In genomic region chr16:93576412-93577082, GRCm38 (mm10) we compare ENCODE assay signal across 8 mouse cellular contexts. TPM values are rescaled to one million over a fixed set of nuclear protein-coding genes. Genes with fewer than 3 reads are reported as not detected.
DNase-seq lines count a peak whose midpoint lies in the region; ATAC-seq lines count a peak whose summit lies in the region.

No protein-coding gene starts in this region.

- peak; percentile 73 for ATAC-seq in megakaryocyte, adult 5-6 weeks (ENCODE audit: poor library complexity, severe bottlenecking)

- DNase-seq in MEL-GATA-1-ER (ENCODE audit: extremely low read depth, low read depth) = peak; percentile 26
- DNase-seq in brain, embryonic 18.5 days (ENCODE audit: low read depth, low spot score) = peak; percentile 24
- peak; percentile 59 for DNase-seq in fibroblast of lung, adult 2 months (ENCODE audit: low read depth)
- DNase-seq in heart, postnatal 4 days = peak; percentile 87
- DNase-seq in layer of hippocampus, adult 9-11 months = peak; percentile 53
- peak; percentile 88 for DNase-seq in right cerebral cortex, postnatal 14 days
- DNase-seq in urinary bladder, postnatal 10 days (ENCODE audit: low spot score) = peak; percentile 62

RNA-seq across cellular contexts. Expression of gene Setd4, which starts 27.3 kb away (rescaled TPM):
- 1 to 10 TPM; 2.0 to 2.3 TPM for total RNA-seq in heart, postnatal 4 days (2021)
- 3.9 and 6.7 TPM in 2 replicates for total RNA-seq in megakaryocyte, adult 5-6 weeks (2015)
- 1.9 and 2.7 TPM in 2 replicates for total RNA-seq in megakaryocyte, adult 5-6 weeks (2017)

RNA-seq across cellular contexts. Expression of gene Cbr1, which starts 29.1 kb away (rescaled TPM):
- total RNA-seq in heart, postnatal 4 days (2021) = 10 to 100 TPM; 25.9 to 26.2 TPM
- total RNA-seq in megakaryocyte, adult 5-6 weeks (2015) = 3.2 and 4.8 TPM in 2 replicates
- 4.8 and 6.6 TPM in 2 replicates for total RNA-seq in megakaryocyte, adult 5-6 weeks (2017)

RNA-seq across cellular contexts. Expression of gene Gm5678, which starts 51.4 kb away (rescaled TPM):
- 1 to 10 TPM in 1 of 2 experiments, under 1 TPM in 1; 0.62 to 1.5 TPM for total RNA-seq in heart, postnatal 4 days (2021)
- not detected in 2 replicates for total RNA-seq in megakaryocyte, adult 5-6 weeks (2015)
- not detected in 2 replicates for total RNA-seq in megakaryocyte, adult 5-6 weeks (2017)

Comparison
In these comparisons a context has a peak if more than half of its experiments do, and no peak if none do; other contexts are left out.
1. Peak in every context shown above with its lines: DNase-seq and ATAC-seq.
2. DNase-seq: peak in every context shown above with its lines; median percentile 88 in right cerebral cortex, postnatal 14 days; 87 in heart, postnatal 4 days; 62 in urinary bladder, postnatal 10 days; 59 in fibroblast of lung, adult 2 months; 53 in layer of hippocampus, adult 9-11 months; 26 in MEL-GATA-1-ER; 24 in brain, embryonic 18.5 days.